Mouse (Mus musculus) cortical plate, adult 2 months (tissue): ENCODE measurements around the gene Snx13. TPM values are rescaled to one million over a fixed set of nuclear protein-coding genes. Genes with fewer than 3 reads are reported as not detected.

Experiments
- H3K27ac ChIP-seq: fragments of 200-500 bp; 2 replicates; pipeline ENCODE4 v1.5.1; 2012; ENCODE audit warnings: low read length, control low read depth, inconsistent platforms; ENCODE audit not compliant: insufficient read depth
- H3K4me1 ChIP-seq: fragments of 200-500 bp; 2 replicates; pipeline ENCODE4 v1.6.1; 2011; ENCODE audit warnings: low read length; ENCODE audit not compliant: control insufficient read depth, insufficient read depth
- H3K4me3 ChIP-seq: fragments of 200-500 bp; 2 replicates; pipeline ENCODE4 v1.5.1; 2011; ENCODE audit warnings: mild to moderate bottlenecking, low read length, control low read depth; ENCODE audit not compliant: insufficient read depth
- CTCF ChIP-seq: fragments of 200-500 bp; IDR thresholded peaks from 2 replicates; pipeline ENCODE4 v1.5.1; 2011; ENCODE audit warnings: mild to moderate bottlenecking, control low read depth, low read length; ENCODE audit not compliant: insufficient read depth; ENCODE audit errors: extremely low read depth
- POLR2A ChIP-seq: fragments of 200-500 bp; IDR thresholded peaks from 2 replicates; pipeline ENCODE4 v1.6.1; 2011; ENCODE audit warnings: mild to moderate bottlenecking, low read length, control low read depth; ENCODE audit not compliant: insufficient read depth; ENCODE audit errors: extremely low read depth
- polyA plus RNA-seq: library from polyadenylated mRNA; depleted of rRNA; stranded (reverse); fragments of >200 nt; gene quantifications from 2 replicates; pipeline ENCODE4 v1.2.3, GENCODE M21; 2012

Gene Snx13
- polyA plus RNA-seq, 1 experiment, result 23.9 TPM

- H3K4me3 ChIP-seq, result no peak overlapping the region
- no peak for TF ChIP-seq CTCF
- TF ChIP-seq POLR2A, result no peak
These were observed 16.9 kb downstream of the Snx13 start for GRCm38 (mm10) chr12:35063697-35064468.

DNA sequence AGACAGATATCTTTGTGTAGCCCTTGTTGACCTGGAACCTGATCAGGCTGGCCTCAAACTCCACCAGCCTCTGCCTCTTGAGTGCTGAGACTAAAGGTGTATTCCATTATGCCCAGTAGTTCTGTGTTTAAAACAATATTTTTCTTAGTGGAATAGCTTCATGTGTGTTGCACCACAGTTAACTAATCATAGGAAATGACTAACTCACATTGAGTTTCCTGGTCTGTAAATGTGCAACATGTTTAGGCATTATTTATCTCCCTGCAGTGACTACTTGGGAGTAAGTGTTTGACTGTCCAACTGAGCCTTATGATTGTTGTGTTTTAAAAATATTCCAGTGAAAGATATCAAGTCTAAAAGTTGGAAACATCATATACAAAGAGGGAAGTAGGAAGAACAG is 20.6 kb downstream of the Snx13 start:
- TF ChIP-seq CTCF (no peak), POLR2A (no peak)
- peaks cover 2% of the 10 kb centered on the region for H3K4me1 ChIP-seq
- H3K27ac ChIP-seq, result no peak overlapping the region
- H3K4me3 ChIP-seq, result no peak overlapping the region

More at GRCm38 (mm10) chr12:35063697-35064468, 16.9 kb downstream of the Snx13 start:
- Histone ChIP-seq H3K27ac (no peak overlapping the region), H3K4me1 (no peaks in the 10 kb centered on the region; the same call in 1 of the 2 replicates)

DNA sequence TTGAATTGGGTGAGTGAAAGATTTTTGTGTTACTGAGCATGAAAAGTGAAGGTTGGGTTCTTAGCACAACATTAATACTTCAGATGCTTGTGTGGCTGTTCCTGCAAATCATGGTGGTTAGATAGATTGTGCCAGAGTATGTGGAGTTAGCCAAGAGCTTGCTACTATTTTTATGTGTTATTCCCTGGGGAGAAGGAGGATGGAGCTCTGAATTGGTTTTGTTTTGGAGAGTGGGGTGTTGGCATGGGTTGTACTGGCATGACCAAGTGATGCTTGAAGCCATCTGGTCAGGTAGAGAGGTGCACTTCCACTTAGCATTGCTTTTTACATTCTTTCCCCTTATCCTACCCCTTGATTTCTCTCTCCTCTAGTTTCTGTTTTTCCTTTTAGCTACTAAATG is 24.4 kb downstream of the Snx13 start:
- no peak overlapping the region for H3K4me3 ChIP-seq
- H3K4me1 ChIP-seq, result peaks cover 3% of the 10 kb centered on the region
- no peak for TF ChIP-seq POLR2A
- TF ChIP-seq CTCF, result no peak
- no peak overlapping the region; the same call in 1 of the 2 replicates for H3K27ac ChIP-seq

GRCm38 (mm10) chr12:35072178-35072577 is 25.2 kb downstream of the Snx13 start:
- peaks cover 3% of the 10 kb centered on the region for H3K4me1 ChIP-seq
- TF ChIP-seq POLR2A (no peak), CTCF (no peak)
- H3K27ac ChIP-seq, result no peak overlapping the region
- H3K4me3 ChIP-seq, result no peak overlapping the region

DNA sequence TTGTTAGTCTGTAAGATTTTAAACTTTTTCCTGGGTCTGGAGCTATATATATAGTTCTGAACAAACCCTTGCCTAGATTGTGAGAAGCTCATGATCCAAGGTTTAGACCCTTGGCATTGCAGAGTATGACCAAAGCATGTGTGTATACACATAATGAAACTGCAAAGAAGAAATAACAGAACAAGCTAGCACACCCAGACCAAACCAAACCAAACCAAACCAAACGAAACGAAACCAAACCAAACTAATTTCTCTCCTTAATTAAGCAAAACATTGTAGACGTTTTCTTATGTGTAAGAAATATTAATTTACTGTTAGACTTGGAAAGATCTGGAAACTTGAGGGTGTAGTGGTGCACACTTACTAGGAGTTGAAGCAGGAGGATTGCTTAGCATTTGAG is 29.0 kb downstream of the Snx13 start:
- Histone ChIP-seq H3K27ac (no peak overlapping the region), H3K4me3 (no peak overlapping the region), H3K4me1 (peaks cover 3% of the 10 kb centered on the region)
- TF ChIP-seq CTCF (no peak), POLR2A (no peak)

GRCm38 (mm10) chr12:35123549-35123948 is 76.6 kb downstream of the Snx13 start:
- Histone ChIP-seq H3K27ac (no peak overlapping the region), H3K4me1 (no peaks in the 10 kb centered on the region), H3K4me3 (no peak overlapping the region)
- TF ChIP-seq CTCF (no peak), POLR2A (no peak)

GRCm38 (mm10) chr12:35153186-35153585 is 106.2 kb downstream of the Snx13 start:
- no peak overlapping the region for H3K4me3 ChIP-seq
- H3K4me1 ChIP-seq, result no peaks in the 10 kb centered on the region
- H3K27ac ChIP-seq, result no peak overlapping the region
- no peak for TF ChIP-seq CTCF
- no peak for TF ChIP-seq POLR2A

- no peak overlapping the region for H3K4me3 ChIP-seq
- no peak for TF ChIP-seq CTCF
- TF ChIP-seq POLR2A, result no peak
- no peak overlapping the region for H3K27ac ChIP-seq
- no peaks in the 10 kb centered on the region for H3K4me1 ChIP-seq
These were observed 107.2 kb downstream of the Snx13 start for GRCm38 (mm10) chr12:35154149-35154548.

- Histone ChIP-seq H3K27ac (no peak overlapping the region), H3K4me3 (no peak overlapping the region), H3K4me1 (no peaks in the 10 kb centered on the region)
- TF ChIP-seq POLR2A (no peak), CTCF (no peak)
These were observed 110.3 kb downstream of the Snx13 start for GRCm38 (mm10) chr12:35157237-35157636.

DNA sequence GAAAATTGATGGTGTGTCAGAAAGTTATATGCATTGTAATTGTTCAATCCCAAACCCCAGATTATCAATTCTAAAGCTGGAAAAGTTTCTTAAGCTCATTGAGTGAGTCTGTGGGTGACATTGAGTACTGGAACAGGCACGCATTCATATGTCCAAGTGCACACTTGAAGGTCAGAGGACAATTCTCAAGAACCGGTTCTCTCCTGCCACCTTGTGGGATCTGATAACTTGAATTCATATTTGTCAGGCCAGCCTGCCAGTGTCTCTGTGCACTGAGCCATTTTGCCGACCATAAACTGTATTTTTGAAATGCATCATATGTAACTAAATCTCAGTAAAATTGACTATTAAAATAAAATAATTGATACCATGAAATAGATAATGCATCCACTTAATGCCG is 114.7 kb downstream of the Snx13 start:
- no peak overlapping the region for H3K4me3 ChIP-seq
- TF ChIP-seq POLR2A, result no peak

DNA sequence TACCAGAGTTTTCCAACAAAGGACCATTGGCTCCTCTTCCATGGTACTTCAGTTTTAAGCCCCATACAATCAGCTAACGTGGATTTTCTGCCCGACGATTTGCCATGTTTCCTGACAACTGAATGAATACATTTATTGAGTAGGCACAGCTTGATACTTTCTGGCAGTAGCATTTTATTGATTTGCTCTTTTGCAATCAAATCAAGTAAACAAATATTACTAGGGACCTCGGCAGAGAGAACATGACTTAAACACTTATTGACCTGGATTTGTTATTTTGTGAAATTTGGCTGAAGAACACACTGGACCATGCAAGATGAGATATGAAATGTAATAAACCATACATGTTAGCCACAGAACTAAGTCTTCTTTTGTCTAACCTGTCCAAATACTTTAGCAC is 123.3 kb downstream of the Snx13 start:
- TF ChIP-seq POLR2A (no peak), CTCF (no peak)
- Histone ChIP-seq H3K4me3 (no peak overlapping the region), H3K27ac (no peak overlapping the region), H3K4me1 (no peaks in the 10 kb centered on the region)

More for the DNA sequence above, 114.7 kb downstream of the Snx13 start:
- no peaks in the 10 kb centered on the region for H3K4me1 ChIP-seq
- H3K27ac ChIP-seq, result no peak overlapping the region
